Mouse (Mus musculus) testis, adult 2 months (tissue): ENCODE results near the gene Gm20479.

Experiments
- CTCF ChIP-seq: fragments of 200-500 bp; IDR thresholded peaks from 2 replicates; pipeline ENCODE4 v1.5.1; 2012; ENCODE audit warnings: low read depth, mild to moderate bottlenecking, inconsistent platforms, low read length, moderate library complexity; ENCODE audit not compliant: control insufficient read depth, insufficient read depth, insufficient replicate concordance
- POLR2A ChIP-seq: fragments of 200-500 bp; IDR thresholded peaks from 2 replicates; pipeline ENCODE4 v1.6.1; 2012; ENCODE audit warnings: low read depth, mild to moderate bottlenecking, inconsistent platforms, low read length, moderate library complexity; ENCODE audit not compliant: control insufficient read depth

DNA sequence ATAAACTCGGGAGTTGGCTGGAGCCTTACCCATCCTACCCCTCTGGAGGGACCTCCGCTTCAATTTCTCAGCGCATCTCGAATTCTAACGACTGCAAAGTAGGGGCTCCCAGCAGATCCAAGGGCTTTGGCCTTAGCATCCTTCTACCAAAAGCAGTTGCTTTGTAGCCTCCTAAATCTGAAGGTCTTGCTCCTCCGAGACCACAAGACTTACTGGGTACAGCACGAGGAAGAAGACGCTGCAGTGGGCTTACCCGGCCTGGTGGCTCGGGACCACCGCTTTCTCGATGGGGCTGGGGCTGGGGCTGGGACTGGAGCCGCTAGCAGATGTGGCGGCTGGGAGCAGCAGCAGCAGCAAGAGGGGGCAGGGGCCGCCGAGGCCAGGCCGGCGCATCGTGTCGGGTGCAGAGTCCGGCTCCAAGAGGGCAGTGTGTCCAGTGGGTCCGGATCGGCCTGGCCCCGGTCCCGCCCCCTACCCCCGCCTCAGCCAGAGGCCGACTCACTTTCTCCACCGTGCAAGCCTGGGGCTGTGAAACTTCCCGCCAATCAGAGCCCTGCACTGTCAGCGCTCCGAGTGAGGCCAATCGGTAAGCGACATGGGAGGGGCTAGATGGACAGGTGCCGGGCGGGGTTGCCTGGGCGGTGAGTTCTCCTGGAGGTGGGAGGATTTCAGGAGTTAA is 19.9 kb downstream of the Gm20479 start, which contains the start of gene Ltbp4:
- TF ChIP-seq CTCF: no peak
- TF ChIP-seq POLR2A: no peak
